Mouse (Mus musculus) E14TG2a.4 (cell line): ENCODE results near the gene Efcab11.

Experiments
- CTCF ChIP-seq: conservative IDR thresholded peaks from 2 replicates; pipeline ENCODE4 v1.5.1; 2014; ENCODE audit warnings: low read length
- NANOG ChIP-seq: IDR thresholded peaks from 2 replicates; pipeline ENCODE4 v1.6.1; 2014; ENCODE audit warnings: borderline replicate concordance, low read length, mixed read lengths
- POU5F1 ChIP-seq: IDR thresholded peaks from 2 replicates; pipeline ENCODE4 v1.6.1; 2014; ENCODE audit warnings: low read length, borderline replicate concordance

DNA sequence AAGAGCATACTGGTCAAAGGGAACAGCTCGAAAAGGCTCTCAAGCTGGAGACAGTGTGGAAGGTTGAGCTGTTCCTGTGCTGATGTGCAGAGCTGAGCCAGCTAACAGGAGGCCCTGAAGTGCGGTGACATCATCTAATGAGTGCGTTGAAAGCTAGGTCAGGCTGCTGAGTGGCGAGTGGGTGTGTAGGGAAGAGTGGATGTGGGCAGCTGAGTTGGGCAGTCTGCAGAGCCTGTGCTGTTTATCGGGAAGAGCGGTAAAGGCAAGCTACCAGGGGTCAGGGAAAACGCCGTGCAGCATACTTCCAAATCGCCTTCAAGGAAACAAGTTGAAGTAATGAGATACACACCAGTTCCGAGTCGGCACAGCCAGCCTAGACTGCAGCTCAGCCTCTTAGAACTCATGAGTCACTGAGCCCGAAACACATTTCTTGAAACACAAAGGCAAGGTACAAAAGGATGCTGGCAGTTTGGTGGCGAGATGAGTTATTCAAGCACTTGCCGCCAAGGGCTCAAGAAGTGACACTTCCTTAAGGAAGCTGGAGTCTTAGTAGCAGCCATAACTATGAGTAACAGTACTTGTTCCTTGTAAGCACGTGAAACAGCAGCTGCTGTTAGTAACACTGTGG lies 33.7 kb upstream of the Efcab11 start:
- TF ChIP-seq CTCF (no peak), POU5F1 (no peak), NANOG (no peak)
